Mouse (Mus musculus) liver, embryonic 14.5 days (tissue): ENCODE measurements around the gene Gm49322.

Experiments used
- CTCF ChIP-seq: IDR thresholded peaks from 2 replicates; pipeline ENCODE4 v1.5.1; 2016; ENCODE audit warnings: antibody characterized with exemption, low read depth, control low read depth
- EP300 ChIP-seq: IDR thresholded peaks from 2 replicates; pipeline ENCODE4 v1.6.1; 2016; ENCODE audit warnings: antibody characterized with exemption, low read depth

- TF ChIP-seq CTCF (no peak), EP300 (no peak)
Measured at GRCm38 (mm10) chr10:80603364-80603763, 2.5 kb upstream of the Gm49322 start.
